Mouse (Mus musculus) ES-Bruce4 (cell line): ENCODE results near the gene Fitm2. TPM values are rescaled to one million over a fixed set of nuclear protein-coding genes. Genes with fewer than 3 reads are reported as not detected.

Experiments
- H3K27ac ChIP-seq: 2 replicates; pipeline ENCODE4 v1.5.1; 2012; ENCODE audit warnings: low read length, inconsistent platforms; ENCODE audit not compliant: insufficient read depth
- H3K27me3 ChIP-seq: 2 replicates; pipeline ENCODE4 v1.6.1; 2012; ENCODE audit warnings: mild to moderate bottlenecking, low read length, inconsistent platforms; ENCODE audit not compliant: control insufficient read depth, poor library complexity, insufficient read depth, severe bottlenecking
- H3K36me3 ChIP-seq: 2 replicates; pipeline ENCODE4 v1.6.1; 2012; ENCODE audit warnings: inconsistent platforms, mild to moderate bottlenecking, low read length, moderate library complexity; ENCODE audit not compliant: control insufficient read depth, poor library complexity, insufficient read depth, severe bottlenecking
- H3K4me1 ChIP-seq: one replicate; pipeline ENCODE4 v1.8.1; 2011; ENCODE audit warnings: low read length; ENCODE audit not compliant: control insufficient read depth, insufficient read depth
- H3K4me3 ChIP-seq: 2 replicates; pipeline ENCODE4 v1.5.1; 2011; ENCODE audit warnings: low read depth, mild to moderate bottlenecking, low read length
- H3K9ac ChIP-seq: 2 replicates; pipeline ENCODE4 v1.6.1; 2012; ENCODE audit warnings: low read depth, mild to moderate bottlenecking, inconsistent platforms; ENCODE audit not compliant: poor library complexity, severe bottlenecking
- H3K9me3 ChIP-seq: replicated peaks from 2 replicates; pipeline ENCODE4 v1.6.1; 2012; ENCODE audit warnings: mild to moderate bottlenecking, low read length, inconsistent platforms; ENCODE audit not compliant: control insufficient read depth, poor library complexity, insufficient read depth, severe bottlenecking
- CTCF ChIP-seq: IDR thresholded peaks from one replicate; pipeline ENCODE4 v1.8.1; 2011; ENCODE audit warnings: low read depth, low read length
- EP300 ChIP-seq: IDR thresholded peaks from 2 replicates; pipeline ENCODE4 v1.6.1; 2011; ENCODE audit warnings: low read depth, low read length; ENCODE audit not compliant: insufficient read depth
- POLR2A ChIP-seq: IDR thresholded peaks from one replicate; pipeline ENCODE4 v1.8.1; 2011; ENCODE audit warnings: low read length; ENCODE audit not compliant: insufficient read depth
- polyA plus RNA-seq: library from polyadenylated mRNA; stranded (reverse); fragments of >200 nt; gene quantifications from 2 replicates; pipeline ENCODE4 v1.2.4, GENCODE M21; 2011; ENCODE audit warnings: low read depth; ENCODE audit not compliant: missing spikeins, insufficient read depth, insufficient read length

Fitm2 gene
- polyA plus RNA-seq, 1 experiment = 4.9 TPM

- Histone ChIP-seq H3K4me1 (no peaks in the 10 kb centered on the region), H3K9ac (peak overlapping the region; percentile 35), H3K4me3 (peak overlapping the region; percentile 58)
Observed at GRCm38 (mm10) chr2:163481539-163482029, 9.2 kb upstream of the Fitm2 start.

GRCm38 (mm10) chr2:163480191-163480825 lies 7.9 kb upstream of the Fitm2 start:
- H3K4me3 ChIP-seq = no peak overlapping the region

More at GRCm38 (mm10) chr2:163481539-163482029, 9.2 kb upstream of the Fitm2 start:
- no peak overlapping the region for H3K27ac ChIP-seq
- no peaks in the 10 kb centered on the region for H3K36me3 ChIP-seq
- peak; percentile 68; the same call in 1 of the 2 replicates for TF ChIP-seq EP300
- peak; percentile 45 for TF ChIP-seq CTCF
- TF ChIP-seq POLR2A = no peak
- H3K9me3 ChIP-seq = no peaks in the 10 kb centered on the region
- H3K27me3 ChIP-seq = no peaks in the 10 kb centered on the region

GRCm38 (mm10) chr2:163471710-163472465 lies 541 bp downstream of the Fitm2 start:
- no peaks in the 10 kb centered on the region for H3K9me3 ChIP-seq
- H3K9ac ChIP-seq = peak overlapping the region; percentile 60
- H3K27ac ChIP-seq = no peak overlapping the region
- H3K36me3 ChIP-seq = no peaks in the 10 kb centered on the region; the same call in 1 of the 2 replicates
- H3K4me3 ChIP-seq = peak overlapping the region; percentile 66
- H3K4me1 ChIP-seq = no peaks in the 10 kb centered on the region
- TF ChIP-seq CTCF = no peak
- no peak for TF ChIP-seq EP300
- TF ChIP-seq POLR2A = no peak
- H3K27me3 ChIP-seq = no peaks in the 10 kb centered on the region

More at GRCm38 (mm10) chr2:163480191-163480825, 7.9 kb upstream of the Fitm2 start:
- no peaks in the 10 kb centered on the region for H3K27me3 ChIP-seq
- TF ChIP-seq EP300 = no peak
- TF ChIP-seq CTCF = peak; percentile 72
- no peaks in the 10 kb centered on the region for H3K36me3 ChIP-seq
- no peak overlapping the region for H3K9ac ChIP-seq
- no peaks in the 10 kb centered on the region for H3K9me3 ChIP-seq
- H3K27ac ChIP-seq = no peak overlapping the region
- H3K4me1 ChIP-seq = no peaks in the 10 kb centered on the region

- Histone ChIP-seq H3K36me3 (no peaks in the 10 kb centered on the region; the same call in 1 of the 2 replicates), H3K4me3 (no peak overlapping the region), H3K27me3 (no peaks in the 10 kb centered on the region), H3K4me1 (peaks cover 2% of the 10 kb centered on the region), H3K9me3 (no peaks in the 10 kb centered on the region), H3K27ac (no peak overlapping the region), H3K9ac (0 out of 2 replicates have a peak overlapping the region, but pooled peaks have one; percentile 60)
- TF ChIP-seq CTCF = no peak
- no peak for TF ChIP-seq POLR2A
- no peak for TF ChIP-seq EP300
Observed at GRCm38 (mm10) chr2:163471136-163471535, 1.3 kb downstream of the Fitm2 start.

- Histone ChIP-seq H3K36me3 (no peaks in the 10 kb centered on the region; the same call in 1 of the 2 replicates), H3K27me3 (no peaks in the 10 kb centered on the region), H3K9ac (no peak overlapping the region), H3K4me3 (no peak overlapping the region), H3K4me1 (peaks cover 2% of the 10 kb centered on the region), H3K9me3 (no peaks in the 10 kb centered on the region), H3K27ac (no peak overlapping the region)
- TF ChIP-seq EP300 (no peak), POLR2A (no peak), CTCF (no peak)
Observed at GRCm38 (mm10) chr2:163469711-163470110, 2.7 kb downstream of the Fitm2 start.
